Mouse (Mus musculus): ENCODE data around the gene Mast4. TPM values are rescaled to one million over a fixed set of nuclear protein-coding genes. Genes with fewer than 3 reads are reported as not detected.

Mast4 gene
- 5.8 TPM for polyA plus RNA-seq (2014; fragmentation: Illumina TruSeq; extraction: RNeasy Lipid Tissue Mini Kit (QIAGEN cat#74804); ENCODE audit: low read depth, low replicate concordance)

DNA sequence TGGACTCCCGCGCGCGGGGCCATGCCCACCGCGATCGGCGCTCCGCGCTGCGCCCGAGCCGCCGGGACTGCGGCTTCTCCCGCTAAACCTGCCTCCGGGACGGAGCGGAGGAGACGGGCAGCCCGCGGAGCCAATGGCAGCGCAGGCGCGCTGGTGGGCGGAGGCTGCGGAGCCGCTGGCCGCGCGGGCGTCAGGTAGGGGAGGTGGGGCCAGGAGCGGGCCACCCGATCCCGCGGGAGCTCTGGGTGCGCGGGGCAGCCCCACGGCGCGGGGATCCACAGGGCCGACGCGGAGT is at the start of gene Mast4:
Gene Mast4, minus strand, starts transcription at position 106 of the 295 bp plus-strand sequence.

DNA sequence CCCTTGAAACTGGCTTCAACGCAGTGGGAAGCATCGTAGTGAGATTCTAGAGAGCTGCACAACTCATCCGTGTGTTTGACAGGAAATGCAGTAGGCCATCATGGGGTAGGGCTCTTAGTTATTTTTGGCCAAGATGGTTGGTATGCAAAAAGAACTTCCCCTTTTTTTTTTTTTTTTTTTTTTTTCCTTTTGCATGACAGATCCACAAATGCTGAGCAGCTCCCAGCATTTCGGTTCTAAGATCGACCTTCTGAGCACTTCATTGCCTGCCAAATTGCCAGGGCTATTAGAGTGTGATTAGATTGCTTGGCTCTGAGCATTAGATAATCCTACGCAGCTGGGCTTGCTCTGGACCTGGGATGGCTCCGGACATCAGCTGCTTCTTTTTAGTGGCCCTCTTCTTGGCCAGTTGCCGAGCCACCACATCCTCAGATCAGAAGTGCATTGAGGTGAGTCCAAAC is 640.9 kb downstream of the Mast4 start, which contains the start of gene Cd180:
Gene Cd180, plus strand, starts transcription at position 218 of the 461 bp plus-strand sequence.

Data from testis, adult 10 weeks (tissue).